Mouse (Mus musculus): ENCODE measurements at regions not wholly inside any gene's neighbourhood (a gene's known extent, or its start where the extent isn't known, plus 50 kb on each side); places are given as distances from the start of the nearest gene placed in this dataset.

DNA sequence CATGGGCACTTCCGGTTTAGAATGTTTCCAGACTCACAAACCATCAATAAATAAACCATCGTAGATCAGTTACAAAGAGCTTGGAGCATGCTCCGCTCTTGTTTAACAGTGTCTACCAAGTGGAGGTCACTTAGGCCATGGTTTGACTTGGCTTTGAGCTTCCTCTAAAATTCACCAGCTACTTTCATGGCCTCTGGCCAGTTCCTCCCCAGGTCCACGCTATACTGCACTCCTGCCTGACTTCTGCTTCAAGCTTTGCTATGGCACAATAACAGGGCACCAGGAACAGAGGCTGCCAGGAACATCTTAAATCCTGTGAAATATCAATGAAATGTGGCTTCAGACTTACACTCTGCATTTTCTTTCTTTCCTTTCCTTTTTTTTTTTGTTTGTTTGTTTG is 71.2 kb downstream of the P2ry1 start:
- Histone ChIP-seq H3K36me3 (ENCODE audit: control insufficient read depth, insufficient read depth) (no peaks in the 10 kb centered on the region), H3K4me3 (ENCODE audit: insufficient read depth, poor library complexity, severe bottlenecking) (no peak overlapping the region), H3K27me3 (ENCODE audit: control insufficient read depth, insufficient read depth, insufficient read length) (no peaks in the 10 kb centered on the region), H3K79me3 (ENCODE audit: low read depth) (no peaks in the 10 kb centered on the region), H3K79me2 (ENCODE audit: control insufficient read depth, insufficient read depth) (no peaks in the 10 kb centered on the region), H3ac (ENCODE audit: control insufficient read depth, insufficient read length, low read depth) (no peak overlapping the region)
- no peak for TF ChIP-seq CTCF (IDR thresholded peaks at IDR 0.05; ENCODE audit: control insufficient read depth, insufficient read depth, insufficient read length)
- no peak for TF ChIP-seq MAX (IDR thresholded peaks at IDR 0.05)
- TF ChIP-seq FOSL1 (IDR thresholded peaks at IDR 0.05; ENCODE audit: insufficient read depth, low read length, poor library complexity, severe bottlenecking): no peak
- no peak for TF ChIP-seq USF1 (IDR thresholded peaks at IDR 0.05; ENCODE audit: low read depth)
- no peak for TF ChIP-seq CEBPB (IDR thresholded peaks at IDR 0.05; ENCODE audit: low read depth)
- no peak for TF ChIP-seq MYOG (IDR thresholded peaks at IDR 0.05; ENCODE audit: control insufficient read depth, extremely low read depth, insufficient read length)
- TF ChIP-seq MYOD1 (IDR thresholded peaks at IDR 0.05; ENCODE audit: control insufficient read depth, insufficient read length, low read depth): no peak

DNA sequence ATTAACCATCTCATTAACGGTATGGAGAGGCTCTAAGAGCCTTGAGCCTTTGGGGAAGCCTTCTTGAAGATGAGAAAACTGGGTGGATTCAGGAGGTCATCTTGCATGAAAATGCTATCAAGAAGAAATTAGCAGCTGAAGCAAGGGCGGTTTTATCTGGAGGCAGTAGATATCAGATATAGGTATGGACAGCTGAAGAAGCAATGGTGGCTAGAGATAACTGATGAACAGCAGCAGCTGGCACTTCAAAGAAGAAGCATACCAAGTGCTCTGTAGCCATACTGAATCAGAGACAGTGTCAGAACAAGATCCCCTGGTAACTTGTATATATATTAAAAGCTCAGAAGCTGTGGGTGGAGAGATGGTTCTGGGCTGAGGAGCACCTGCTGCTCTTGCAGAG is 73.2 kb downstream of the P2ry1 start:
- no peaks in the 10 kb centered on the region for H3K79me3 ChIP-seq (ENCODE audit: low read depth)
- H3K27me3 ChIP-seq (ENCODE audit: control insufficient read depth, insufficient read depth, insufficient read length): no peaks in the 10 kb centered on the region
- TF ChIP-seq MYOD1 (IDR thresholded peaks at IDR 0.05; ENCODE audit: control insufficient read depth, insufficient read length, low read depth) (no peak), CEBPB (IDR thresholded peaks at IDR 0.05; ENCODE audit: low read depth) (no peak), MAX (IDR thresholded peaks at IDR 0.05) (no peak), MYOG (IDR thresholded peaks at IDR 0.05; ENCODE audit: control insufficient read depth, extremely low read depth, insufficient read length) (no peak), FOSL1 (IDR thresholded peaks at IDR 0.05; ENCODE audit: insufficient read depth, low read length, poor library complexity, severe bottlenecking) (no peak), USF1 (IDR thresholded peaks at IDR 0.05; ENCODE audit: low read depth) (no peak), CTCF (IDR thresholded peaks at IDR 0.05; ENCODE audit: control insufficient read depth, insufficient read depth, insufficient read length) (no peak)

DNA sequence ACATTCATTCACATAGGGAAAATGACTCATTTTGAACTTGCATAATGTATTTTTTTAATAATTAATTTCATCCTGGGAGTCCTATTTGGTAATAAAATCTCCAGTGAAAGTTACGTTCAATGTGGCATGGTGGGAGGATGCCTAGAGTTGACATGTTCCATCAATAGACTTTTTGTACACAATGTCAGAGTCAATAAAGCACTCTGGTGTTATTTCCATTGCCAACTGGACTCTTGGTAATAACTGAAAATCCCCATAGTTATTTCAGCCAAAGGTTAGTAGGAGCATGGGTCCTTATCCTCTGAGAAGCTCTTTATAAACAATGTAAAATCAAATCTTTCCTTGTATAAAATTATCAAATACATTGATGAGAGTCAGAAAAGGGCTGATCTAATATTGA is 87.3 kb downstream of the P2ry1 start:
- TF ChIP-seq MYOG (IDR thresholded peaks at IDR 0.05; ENCODE audit: control insufficient read depth, extremely low read depth, insufficient read length): no peak
- TF ChIP-seq USF1 (IDR thresholded peaks at IDR 0.05; ENCODE audit: low read depth): no peak
- no peak for TF ChIP-seq MAX (IDR thresholded peaks at IDR 0.05)
- TF ChIP-seq MYOD1 (IDR thresholded peaks at IDR 0.05; ENCODE audit: control insufficient read depth, insufficient read length, low read depth): no peak
- no peak for TF ChIP-seq FOSL1 (IDR thresholded peaks at IDR 0.05; ENCODE audit: insufficient read depth, low read length, poor library complexity, severe bottlenecking)
- TF ChIP-seq CEBPB (IDR thresholded peaks at IDR 0.05; ENCODE audit: low read depth): no peak
- TF ChIP-seq CTCF (IDR thresholded peaks at IDR 0.05; ENCODE audit: control insufficient read depth, insufficient read depth, insufficient read length): no peak
- H3K79me3 ChIP-seq (ENCODE audit: low read depth): no peaks in the 10 kb centered on the region
- H3K79me2 ChIP-seq (ENCODE audit: control insufficient read depth, insufficient read depth): no peaks in the 10 kb centered on the region
- no peaks in the 10 kb centered on the region for H3K27me3 ChIP-seq (ENCODE audit: control insufficient read depth, insufficient read depth, insufficient read length)
- H3K36me3 ChIP-seq (ENCODE audit: control insufficient read depth, insufficient read depth): no peaks in the 10 kb centered on the region
- no peak overlapping the region for H3K4me3 ChIP-seq (ENCODE audit: insufficient read depth, poor library complexity, severe bottlenecking)
- H3ac ChIP-seq (ENCODE audit: control insufficient read depth, insufficient read length, low read depth): no peak overlapping the region

More for the DNA sequence above, 73.2 kb downstream of the P2ry1 start:
- no peaks in the 10 kb centered on the region for H3K36me3 ChIP-seq (ENCODE audit: control insufficient read depth, insufficient read depth)
- no peak overlapping the region for H3K4me3 ChIP-seq (ENCODE audit: insufficient read depth, poor library complexity, severe bottlenecking)
- no peaks in the 10 kb centered on the region for H3K79me2 ChIP-seq (ENCODE audit: control insufficient read depth, insufficient read depth)
- H3ac ChIP-seq (ENCODE audit: control insufficient read depth, insufficient read length, low read depth): no peak overlapping the region

DNA sequence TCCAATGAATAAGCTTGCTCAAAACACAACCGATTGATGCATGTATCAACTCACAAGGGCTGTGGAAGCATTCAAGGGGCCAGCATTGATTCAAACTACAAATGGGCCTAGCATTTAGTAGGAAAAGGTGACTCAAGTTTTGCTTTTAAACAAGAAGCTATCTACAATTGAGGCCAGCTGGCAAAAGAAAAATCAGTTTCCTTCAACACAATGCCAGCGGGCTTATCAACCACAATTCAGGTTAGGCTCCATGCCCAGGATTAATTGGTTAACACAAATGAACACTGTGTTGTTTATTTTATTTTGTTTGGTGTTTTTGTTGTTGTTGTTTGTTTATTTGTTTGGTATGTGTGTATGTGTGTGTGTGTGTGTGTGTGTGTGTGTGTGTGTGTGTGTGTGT is 89.4 kb downstream of the P2ry1 start:
- no peak overlapping the region for H3K4me3 ChIP-seq (ENCODE audit: insufficient read depth, poor library complexity, severe bottlenecking)
- H3K79me2 ChIP-seq (ENCODE audit: control insufficient read depth, insufficient read depth): no peaks in the 10 kb centered on the region
- no peaks in the 10 kb centered on the region for H3K36me3 ChIP-seq (ENCODE audit: control insufficient read depth, insufficient read depth)
- TF ChIP-seq MYOG (IDR thresholded peaks at IDR 0.05; ENCODE audit: control insufficient read depth, extremely low read depth, insufficient read length) (no peak), CEBPB (IDR thresholded peaks at IDR 0.05; ENCODE audit: low read depth) (no peak), MAX (IDR thresholded peaks at IDR 0.05) (no peak), FOSL1 (IDR thresholded peaks at IDR 0.05; ENCODE audit: insufficient read depth, low read length, poor library complexity, severe bottlenecking) (no peak), MYOD1 (IDR thresholded peaks at IDR 0.05; ENCODE audit: control insufficient read depth, insufficient read length, low read depth) (no peak), CTCF (IDR thresholded peaks at IDR 0.05; ENCODE audit: control insufficient read depth, insufficient read depth, insufficient read length) (no peak), USF1 (IDR thresholded peaks at IDR 0.05; ENCODE audit: low read depth) (no peak)
- H3K27me3 ChIP-seq (ENCODE audit: control insufficient read depth, insufficient read depth, insufficient read length): no peaks in the 10 kb centered on the region
- H3ac ChIP-seq (ENCODE audit: control insufficient read depth, insufficient read length, low read depth): no peak overlapping the region
- H3K79me3 ChIP-seq (ENCODE audit: low read depth): no peaks in the 10 kb centered on the region

DNA sequence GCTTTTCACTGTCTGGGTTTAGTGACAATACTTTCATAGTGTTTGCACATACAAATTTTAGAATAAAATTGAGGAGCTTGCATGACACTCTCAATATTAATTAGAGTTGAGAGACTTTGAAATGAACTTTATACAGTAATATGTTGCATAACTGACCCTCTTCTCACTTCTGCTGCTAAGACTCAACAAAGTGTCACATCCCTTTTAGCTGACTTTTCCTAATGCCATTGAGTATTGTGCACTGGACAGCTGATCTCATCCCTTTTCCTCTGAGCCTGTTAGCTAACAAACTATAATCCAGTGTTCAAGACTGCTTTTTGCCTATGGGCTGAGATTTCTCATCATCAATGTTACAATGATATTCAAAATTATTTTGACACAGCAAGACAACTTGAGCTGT is 113.8 kb downstream of the P2ry1 start:
- no peaks in the 10 kb centered on the region for H3K36me3 ChIP-seq (ENCODE audit: control insufficient read depth, insufficient read depth)
- H3K79me3 ChIP-seq (ENCODE audit: low read depth): no peaks in the 10 kb centered on the region
- no peaks in the 10 kb centered on the region for H3K79me2 ChIP-seq (ENCODE audit: control insufficient read depth, insufficient read depth)
- TF ChIP-seq FOSL1 (IDR thresholded peaks at IDR 0.05; ENCODE audit: insufficient read depth, low read length, poor library complexity, severe bottlenecking) (no peak), MYOD1 (IDR thresholded peaks at IDR 0.05; ENCODE audit: control insufficient read depth, insufficient read length, low read depth) (no peak), MAX (IDR thresholded peaks at IDR 0.05) (no peak), MYOG (IDR thresholded peaks at IDR 0.05; ENCODE audit: control insufficient read depth, extremely low read depth, insufficient read length) (no peak), USF1 (IDR thresholded peaks at IDR 0.05; ENCODE audit: low read depth) (no peak), CTCF (IDR thresholded peaks at IDR 0.05; ENCODE audit: control insufficient read depth, insufficient read depth, insufficient read length) (no peak), CEBPB (IDR thresholded peaks at IDR 0.05; ENCODE audit: low read depth) (no peak)
- H3ac ChIP-seq (ENCODE audit: control insufficient read depth, insufficient read length, low read depth): no peak overlapping the region
- H3K27me3 ChIP-seq (ENCODE audit: control insufficient read depth, insufficient read depth, insufficient read length): no peaks in the 10 kb centered on the region
- no peak overlapping the region for H3K4me3 ChIP-seq (ENCODE audit: insufficient read depth, poor library complexity, severe bottlenecking)

DNA sequence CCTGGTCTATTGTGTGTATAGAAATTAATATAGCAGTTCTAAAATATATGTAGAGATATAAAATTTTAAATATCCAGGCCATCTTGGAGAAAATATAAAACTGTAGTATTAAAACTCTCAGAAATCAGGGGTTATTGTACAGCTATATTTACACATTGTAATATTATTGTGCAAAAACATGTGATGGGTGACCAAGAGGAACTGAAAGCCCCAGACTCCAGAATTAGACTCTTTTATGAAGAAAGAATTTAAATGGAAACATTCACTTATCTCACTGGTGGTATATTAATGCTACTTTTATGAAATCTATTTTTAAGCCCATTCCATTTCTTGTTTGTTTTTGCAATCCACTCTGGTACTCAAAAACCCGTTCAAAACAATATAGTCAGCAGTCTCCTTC is 130.5 kb downstream of the P2ry1 start:
- H3K27me3 ChIP-seq (ENCODE audit: control insufficient read depth, insufficient read depth, insufficient read length): no peaks in the 10 kb centered on the region
- no peaks in the 10 kb centered on the region for H3K79me2 ChIP-seq (ENCODE audit: control insufficient read depth, insufficient read depth)
- H3ac ChIP-seq (ENCODE audit: control insufficient read depth, insufficient read length, low read depth): no peak overlapping the region
- TF ChIP-seq MAX (IDR thresholded peaks at IDR 0.05) (no peak), MYOG (IDR thresholded peaks at IDR 0.05; ENCODE audit: control insufficient read depth, extremely low read depth, insufficient read length) (no peak), MYOD1 (IDR thresholded peaks at IDR 0.05; ENCODE audit: control insufficient read depth, insufficient read length, low read depth) (no peak), CEBPB (IDR thresholded peaks at IDR 0.05; ENCODE audit: low read depth) (no peak)
- H3K36me3 ChIP-seq (ENCODE audit: control insufficient read depth, insufficient read depth): no peaks in the 10 kb centered on the region
- H3K4me3 ChIP-seq (ENCODE audit: insufficient read depth, poor library complexity, severe bottlenecking): no peak overlapping the region
- H3K79me3 ChIP-seq (ENCODE audit: low read depth): no peaks in the 10 kb centered on the region
